Mouse (Mus musculus) bone marrow, adult 2 months (tissue): ENCODE results near the gene Zfp282.

Experiments
- CTCF ChIP-seq: fragments of 200-500 bp; IDR thresholded peaks from 2 replicates; pipeline ENCODE4 v1.5.1; 2011; ENCODE audit warnings: low read length, control low read depth; ENCODE audit not compliant: control insufficient read depth, insufficient read depth
- POLR2A ChIP-seq: fragments of 200-500 bp; IDR thresholded peaks from 2 replicates; pipeline ENCODE4 v1.6.1; 2011; ENCODE audit warnings: low read depth, mild to moderate bottlenecking, control low read depth, low read length, borderline replicate concordance; ENCODE audit not compliant: control insufficient read depth

DNA sequence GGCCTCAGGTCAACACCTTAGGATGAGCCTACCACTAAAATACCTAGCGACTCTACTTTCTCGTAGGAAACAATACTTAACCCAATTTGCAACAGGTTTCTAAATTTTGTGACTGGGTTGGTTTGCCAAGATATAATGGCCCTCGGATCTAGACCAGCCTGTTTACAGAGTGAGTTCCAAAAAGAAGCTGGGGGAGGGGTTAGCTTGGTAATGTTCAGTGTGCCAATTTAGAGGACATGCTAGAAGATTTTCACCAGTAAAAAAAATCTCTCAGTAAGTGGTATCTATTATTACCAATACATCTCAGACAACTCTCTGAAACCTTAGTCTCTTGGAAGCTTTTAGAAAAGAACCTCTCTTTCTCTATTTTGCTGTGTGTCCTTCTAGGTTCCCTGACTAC lies 66.7 kb downstream of the Zfp282 start:
- TF ChIP-seq POLR2A (no peak), CTCF (no peak)
